Mouse (Mus musculus) heart, embryonic 10.5 days (tissue): ENCODE measurements around the gene Filip1. TPM values are rescaled to one million over a fixed set of nuclear protein-coding genes. Genes with fewer than 3 reads are reported as not detected.
A peak's percentile ranks its signal among the peaks of the same experiment; 100 is the strongest.

Experiments used
- DNase-seq: peaks from one replicate; pipeline ENCODE4 v3.0.0-alpha.2; 2017; ENCODE audit warnings: low spot score
- H3K27ac ChIP-seq: fragments of 300-500 bp; sonication (generic); 2 replicates; pipeline ENCODE4 v1.5.1; 2016; ENCODE audit warnings: mild to moderate bottlenecking
- H3K27me3 ChIP-seq: fragments of 300-500 bp; sonication (generic); 2 replicates; pipeline ENCODE4 v1.6.1; 2016; ENCODE audit warnings: mild to moderate bottlenecking; ENCODE audit not compliant: poor library complexity, insufficient read depth, severe bottlenecking
- H3K36me3 ChIP-seq: fragments of 300-500 bp; sonication (generic); 2 replicates; pipeline ENCODE4 v1.6.1; 2016; ENCODE audit warnings: mild to moderate bottlenecking, moderate library complexity
- H3K4me1 ChIP-seq: fragments of 300-500 bp; sonication (generic); 2 replicates; pipeline ENCODE4 v1.6.1; 2016; ENCODE audit warnings: mild to moderate bottlenecking
- H3K4me3 ChIP-seq: fragments of 300-500 bp; sonication (generic); 2 replicates; pipeline ENCODE4 v1.5.1; 2016; ENCODE audit warnings: mild to moderate bottlenecking, moderate library complexity
- H3K9me3 ChIP-seq: fragments of 300-500 bp; sonication (generic); 2 replicates; pipeline ENCODE4 v1.6.1; 2016; ENCODE audit warnings: mild to moderate bottlenecking, moderate library complexity
- WGBS: fragments of 180-500 bp; shearing (Covaris S2); methylation state at CpG from one replicate; pipeline ENCODE4 v1.1.7; 2016; 5-methylcytosine and 5-hydroxymethylcytosine counted together
- polyA plus RNA-seq: library from polyadenylated mRNA; unstranded; fragments of >200 nt; fragmentation: Nextera tagmentation; extraction: Ambion mirVana; gene quantifications from 2 replicates; pipeline ENCODE4 v1.2.1, GENCODE M21; 2016

The Filip1 gene
- polyA plus RNA-seq, 1 experiment from 2014 or later = 11.7 TPM

DNA sequence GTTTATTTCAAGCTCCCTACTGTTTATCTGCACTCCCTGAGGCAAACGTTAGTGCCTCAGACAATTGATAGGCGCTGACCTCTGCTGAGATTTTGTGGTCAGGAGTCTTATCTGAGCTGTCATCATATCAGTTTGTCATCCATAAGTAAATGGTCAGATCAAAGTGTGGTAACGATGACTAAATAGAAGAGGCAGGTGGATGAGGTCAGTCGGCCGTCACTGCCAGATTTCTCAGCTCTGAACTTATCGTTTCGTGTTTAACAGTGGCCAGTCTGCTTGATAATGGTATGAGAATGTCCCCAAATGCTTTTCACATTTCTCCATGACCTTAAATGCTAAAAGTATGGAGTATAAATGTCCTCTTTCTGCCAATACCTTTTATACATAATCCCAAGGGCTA, 132.6 kb downstream of the Filip1 start:
- Histone ChIP-seq H3K4me1 (peaks cover 15% of the 10 kb centered on the region; the same call in 1 of the 2 replicates), H3K27ac (no peak overlapping the region), H3K27me3 (no peaks in the 10 kb centered on the region), H3K4me3 (no peak overlapping the region), H3K9me3 (no peaks in the 10 kb centered on the region), H3K36me3 (no peaks in the 10 kb centered on the region)
- no peak for DNase-seq
- 36% methylated on average over 7 of the region's 7 CpGs for WGBS

DNA sequence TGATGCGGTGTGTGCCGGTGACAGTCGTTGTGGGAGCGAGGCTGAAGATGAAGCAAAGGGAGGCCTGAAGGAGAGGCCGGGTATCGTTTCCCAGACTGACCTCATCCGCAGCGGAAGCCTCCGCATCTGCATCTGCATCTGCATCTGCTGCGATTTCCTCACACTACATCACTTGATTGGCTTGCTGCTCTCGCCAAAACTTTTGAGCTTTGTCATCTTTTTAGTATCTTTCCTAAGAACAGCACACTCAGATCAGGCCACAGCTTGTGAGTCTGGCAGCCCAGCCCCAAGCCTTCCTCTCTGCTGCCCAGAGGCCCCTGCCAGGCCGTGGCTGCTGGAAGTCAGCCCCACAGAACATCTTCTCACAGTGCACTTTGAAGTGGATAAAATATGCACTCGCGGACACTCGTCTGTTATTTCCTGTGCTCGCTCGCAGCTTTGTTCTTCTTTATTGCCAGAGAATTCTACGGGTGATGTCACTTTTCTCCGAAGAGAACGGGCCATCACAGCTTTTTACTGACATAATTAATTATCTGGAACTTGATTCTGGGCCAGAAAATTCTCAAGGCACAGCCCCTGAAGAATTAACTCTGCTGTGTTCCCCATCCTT, 137.0 kb downstream of the Filip1 start:
- no peak for DNase-seq
- Histone ChIP-seq H3K4me3 (no peak overlapping the region), H3K9me3 (no peaks in the 10 kb centered on the region), H3K27ac (no peak overlapping the region), H3K27me3 (no peaks in the 10 kb centered on the region), H3K36me3 (no peaks in the 10 kb centered on the region), H3K4me1 (peaks cover 22% of the 10 kb centered on the region; the same call in 1 of the 2 replicates)
- 71% methylated on average over 20 of the region's 20 CpGs for WGBS

DNA sequence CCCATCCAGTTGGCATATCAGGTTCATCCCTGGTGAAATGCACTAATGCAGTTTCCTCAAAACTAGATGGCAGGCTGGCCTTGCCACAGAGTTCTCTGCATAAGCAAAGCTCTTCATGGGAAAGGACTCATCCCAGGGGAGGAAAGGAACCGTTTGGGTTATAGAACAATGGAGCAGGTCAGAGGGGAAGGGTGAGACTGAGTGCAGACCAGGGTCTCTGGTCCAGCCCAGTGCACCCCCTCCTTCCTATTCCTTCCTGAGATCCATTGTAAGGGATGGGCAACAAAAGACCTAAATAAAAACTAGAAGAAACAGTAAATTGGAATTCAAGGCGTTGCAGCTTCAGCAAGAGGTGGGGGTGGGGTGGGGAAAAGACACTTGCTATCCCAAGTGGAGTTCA, 140.1 kb downstream of the Filip1 start:
- Histone ChIP-seq H3K36me3 (no peaks in the 10 kb centered on the region), H3K4me3 (no peak overlapping the region), H3K27me3 (no peaks in the 10 kb centered on the region), H3K9me3 (no peaks in the 10 kb centered on the region), H3K27ac (no peak overlapping the region), H3K4me1 (peaks cover 37% of the 10 kb centered on the region)
- no peak for DNase-seq
- 36% methylated on average over 2 of the region's 2 CpGs for WGBS

DNA sequence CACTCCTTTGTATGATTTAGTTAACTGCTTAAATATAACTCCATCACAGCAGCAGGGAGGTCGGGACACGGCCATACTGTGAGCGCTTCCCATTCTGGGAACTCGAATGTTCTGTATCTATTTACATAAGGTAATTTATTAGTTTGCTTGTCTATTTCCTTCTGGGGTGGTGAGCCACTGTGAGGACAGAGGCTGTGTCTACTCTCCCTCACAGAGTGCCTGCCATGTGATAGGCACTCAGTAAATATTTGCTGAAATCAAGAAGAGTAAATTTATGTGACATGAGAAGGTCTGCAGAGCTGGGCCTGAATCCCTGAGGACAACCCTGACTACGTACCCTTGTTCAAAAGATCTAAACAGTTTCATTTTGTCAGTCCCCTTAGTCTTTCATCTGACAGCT, 143.1 kb downstream of the Filip1 start:
- Histone ChIP-seq H3K9me3 (no peaks in the 10 kb centered on the region), H3K36me3 (no peaks in the 10 kb centered on the region), H3K4me3 (no peak overlapping the region), H3K27me3 (no peaks in the 10 kb centered on the region), H3K27ac (no peak overlapping the region), H3K4me1 (peaks cover 23% of the 10 kb centered on the region)
- no peak for DNase-seq
- WGBS = 78% methylated on average over 5 of the region's 5 CpGs

DNA sequence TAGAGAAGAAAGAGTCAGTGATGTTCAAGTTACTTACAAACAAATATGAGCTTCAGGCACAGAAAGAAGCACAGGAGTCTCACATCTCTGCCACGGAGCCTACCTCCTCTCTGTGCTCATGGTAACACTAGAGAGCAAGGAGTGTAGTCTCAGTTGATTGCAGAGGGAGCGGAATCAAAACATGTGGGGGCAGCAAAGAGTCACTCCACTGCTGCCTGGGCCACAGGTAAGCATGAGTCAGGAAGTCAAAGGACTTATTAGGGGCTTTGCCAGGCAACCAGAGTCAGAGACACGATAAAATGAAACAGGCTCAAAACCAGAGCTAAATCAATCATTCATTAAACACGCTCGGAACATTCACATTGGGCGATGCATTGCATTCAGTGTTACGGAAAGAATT, 146.7 kb downstream of the Filip1 start:
- peaks cover 16% of the 10 kb centered on the region for H3K4me1 ChIP-seq
- H3K27ac ChIP-seq = no peak overlapping the region
- no peak for DNase-seq
- H3K27me3 ChIP-seq = no peaks in the 10 kb centered on the region
- no peaks in the 10 kb centered on the region for H3K36me3 ChIP-seq
- 70% methylated on average over 7 of the region's 7 CpGs for WGBS
- H3K9me3 ChIP-seq = no peaks in the 10 kb centered on the region
- H3K4me3 ChIP-seq = no peak overlapping the region

DNA sequence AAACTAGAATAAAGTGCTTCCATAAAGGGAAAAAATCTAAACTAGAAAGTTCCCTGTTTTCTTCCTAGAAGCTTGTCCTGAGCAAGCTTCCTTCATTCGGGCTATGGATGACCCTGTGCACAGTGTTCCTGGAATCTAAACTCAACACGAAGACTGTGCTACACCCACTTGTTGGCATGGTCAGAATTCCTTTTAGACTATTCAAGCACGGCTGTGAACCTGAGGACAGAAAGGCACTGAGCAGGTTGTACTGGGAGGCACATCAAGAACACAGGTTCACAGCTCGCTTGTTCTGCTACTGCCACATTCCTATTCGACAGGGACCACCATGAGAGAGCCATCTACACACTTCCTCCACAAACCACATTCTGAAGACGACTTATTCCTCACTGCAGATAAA, 150.1 kb downstream of the Filip1 start:
- DNase-seq = no peak
- H3K27ac ChIP-seq = no peak overlapping the region
- peaks cover under 1% of the 10 kb centered on the region; the same call in 1 of the 2 replicates for H3K4me1 ChIP-seq
- no peaks in the 10 kb centered on the region for H3K36me3 ChIP-seq
- no peaks in the 10 kb centered on the region for H3K9me3 ChIP-seq
- 71% methylated on average over 6 of the region's 6 CpGs for WGBS
- no peak overlapping the region for H3K4me3 ChIP-seq
- H3K27me3 ChIP-seq = no peaks in the 10 kb centered on the region

DNA sequence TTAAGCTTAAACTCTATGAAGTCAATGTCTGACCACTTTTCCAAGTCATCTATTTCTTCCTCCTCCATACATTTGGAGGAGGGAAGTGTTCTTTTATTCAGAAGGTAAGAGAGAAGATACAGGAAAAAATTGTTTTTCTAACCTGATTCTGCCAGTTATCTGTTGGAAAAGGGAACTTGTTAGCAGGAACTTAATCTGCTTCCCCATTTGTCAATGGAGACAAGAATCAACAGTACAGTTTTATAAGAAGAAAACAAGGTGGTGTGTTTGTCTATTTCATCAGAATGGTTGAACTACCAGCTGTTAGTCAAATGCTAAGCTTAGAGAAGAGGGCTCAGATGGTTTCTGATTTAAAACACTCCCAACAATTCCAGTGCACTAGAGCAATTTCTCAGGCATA, 165.6 kb downstream of the Filip1 start:
- no peaks in the 10 kb centered on the region for H3K4me1 ChIP-seq
- H3K4me3 ChIP-seq = no peak overlapping the region
- no peak overlapping the region for H3K27ac ChIP-seq
- H3K9me3 ChIP-seq = no peaks in the 10 kb centered on the region
- no peaks in the 10 kb centered on the region for H3K27me3 ChIP-seq
- DNase-seq = no peak
- peaks cover 15% of the 10 kb centered on the region; the same call in 1 of the 2 replicates for H3K36me3 ChIP-seq

DNA sequence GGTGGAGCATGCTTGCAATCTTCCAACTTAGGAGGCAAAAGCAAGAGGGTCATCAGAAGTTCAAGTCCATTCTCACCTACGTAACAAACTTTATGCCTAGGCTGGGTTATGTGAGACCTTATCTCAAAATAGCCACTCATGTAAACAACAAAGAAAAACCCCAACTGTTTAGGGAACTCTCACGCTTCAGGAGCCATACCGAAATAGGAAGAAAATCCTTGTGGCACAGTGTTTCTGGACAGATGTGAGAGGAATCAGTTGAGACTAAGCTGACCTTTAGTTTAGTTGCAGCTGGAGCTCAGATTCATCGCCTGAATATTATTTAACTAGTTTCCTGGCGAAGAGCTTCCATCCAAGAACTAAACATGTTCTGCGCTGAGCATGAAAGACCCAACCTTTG, 170.0 kb downstream of the Filip1 start:
- H3K27ac ChIP-seq = no peak overlapping the region
- no peaks in the 10 kb centered on the region for H3K27me3 ChIP-seq
- no peaks in the 10 kb centered on the region for H3K4me1 ChIP-seq
- no peaks in the 10 kb centered on the region for H3K9me3 ChIP-seq
- no peak for DNase-seq
- H3K36me3 ChIP-seq = peaks cover 8% of the 10 kb centered on the region; the same call in 1 of the 2 replicates
- H3K4me3 ChIP-seq = no peak overlapping the region
- WGBS = 83% methylated on average over 6 of the region's 6 CpGs

DNA sequence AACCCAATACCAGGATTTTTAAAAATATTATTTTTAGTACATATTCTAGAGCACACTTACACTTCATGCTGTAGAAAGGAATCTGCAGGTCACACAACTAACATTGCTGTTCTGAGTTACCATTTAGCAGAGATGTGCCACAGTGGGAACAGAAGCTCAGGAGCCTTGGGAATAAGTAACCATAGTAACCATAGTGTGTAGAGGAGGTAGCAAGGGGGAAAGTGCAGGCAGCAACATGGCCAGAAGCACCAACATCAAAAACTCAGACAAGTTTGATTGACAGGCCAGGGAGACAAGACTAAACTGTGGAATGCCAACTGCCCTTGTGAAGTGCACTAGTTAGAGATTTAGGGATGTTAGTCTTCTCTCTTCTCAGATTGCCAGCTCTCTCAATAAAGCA, 170.6 kb downstream of the Filip1 start:
- DNase-seq = no peak
- Histone ChIP-seq H3K4me1 (no peaks in the 10 kb centered on the region), H3K27me3 (no peaks in the 10 kb centered on the region), H3K4me3 (no peak overlapping the region), H3K36me3 (0 out of 2 replicates have a peak, but pooled peaks cover 4% of the 10 kb centered on the region), H3K27ac (no peak overlapping the region), H3K9me3 (no peaks in the 10 kb centered on the region)

DNA sequence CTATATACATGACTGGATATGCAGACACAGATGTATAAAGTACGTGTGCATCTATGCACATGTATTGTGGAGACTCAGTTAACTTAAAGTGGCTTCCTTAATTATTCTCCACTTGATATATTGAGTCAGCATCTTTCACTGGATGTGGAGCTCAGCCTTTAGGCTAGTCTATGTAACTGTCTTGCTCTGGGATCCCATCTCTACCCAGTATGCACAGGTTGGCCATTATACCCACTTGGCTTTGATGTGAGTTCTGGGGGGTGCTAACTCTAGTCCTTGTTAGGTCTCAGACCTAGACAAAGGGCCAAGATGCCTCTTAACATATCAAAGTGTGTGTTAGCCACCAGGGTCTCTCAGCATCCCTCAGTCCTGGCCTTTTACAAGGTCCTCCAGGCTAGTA, 181.4 kb downstream of the Filip1 start:
- no peak overlapping the region for H3K27ac ChIP-seq
- H3K36me3 ChIP-seq = no peaks in the 10 kb centered on the region
- H3K9me3 ChIP-seq = no peaks in the 10 kb centered on the region
- H3K4me3 ChIP-seq = no peak overlapping the region
- no peak for DNase-seq
- no peaks in the 10 kb centered on the region for H3K27me3 ChIP-seq
- WGBS = 91% methylated on average over 1 of the region's 1 CpGs
- peaks cover 4% of the 10 kb centered on the region; the same call in 1 of the 2 replicates for H3K4me1 ChIP-seq

DNA sequence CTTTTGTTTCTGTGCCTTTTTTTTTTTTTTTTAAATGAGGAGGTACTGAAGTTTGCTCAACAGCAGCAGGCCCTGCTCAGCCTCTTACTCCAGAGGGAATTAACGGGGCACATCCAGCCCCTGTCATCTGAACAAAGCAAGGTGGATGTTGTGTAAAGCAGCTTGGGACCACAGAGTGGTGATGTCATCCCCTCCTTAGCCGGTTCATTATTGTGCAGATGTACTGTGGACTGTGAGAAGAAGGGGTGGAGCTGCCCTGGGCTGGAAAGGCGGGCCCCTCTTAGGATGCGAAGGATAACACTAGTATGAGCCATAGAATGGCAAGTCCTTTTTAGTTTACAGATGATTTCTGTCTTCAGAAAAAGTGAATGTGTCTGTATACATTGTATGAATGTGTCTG, 181.8 kb downstream of the Filip1 start:
- 47% methylated on average over 4 of the region's 4 CpGs for WGBS
- H3K9me3 ChIP-seq = no peaks in the 10 kb centered on the region
- H3K27me3 ChIP-seq = no peaks in the 10 kb centered on the region
- DNase-seq = no peak
- H3K27ac ChIP-seq = no peak overlapping the region
- no peak overlapping the region for H3K4me3 ChIP-seq
- no peaks in the 10 kb centered on the region for H3K36me3 ChIP-seq
- peaks cover 4% of the 10 kb centered on the region; the same call in 1 of the 2 replicates for H3K4me1 ChIP-seq

DNA sequence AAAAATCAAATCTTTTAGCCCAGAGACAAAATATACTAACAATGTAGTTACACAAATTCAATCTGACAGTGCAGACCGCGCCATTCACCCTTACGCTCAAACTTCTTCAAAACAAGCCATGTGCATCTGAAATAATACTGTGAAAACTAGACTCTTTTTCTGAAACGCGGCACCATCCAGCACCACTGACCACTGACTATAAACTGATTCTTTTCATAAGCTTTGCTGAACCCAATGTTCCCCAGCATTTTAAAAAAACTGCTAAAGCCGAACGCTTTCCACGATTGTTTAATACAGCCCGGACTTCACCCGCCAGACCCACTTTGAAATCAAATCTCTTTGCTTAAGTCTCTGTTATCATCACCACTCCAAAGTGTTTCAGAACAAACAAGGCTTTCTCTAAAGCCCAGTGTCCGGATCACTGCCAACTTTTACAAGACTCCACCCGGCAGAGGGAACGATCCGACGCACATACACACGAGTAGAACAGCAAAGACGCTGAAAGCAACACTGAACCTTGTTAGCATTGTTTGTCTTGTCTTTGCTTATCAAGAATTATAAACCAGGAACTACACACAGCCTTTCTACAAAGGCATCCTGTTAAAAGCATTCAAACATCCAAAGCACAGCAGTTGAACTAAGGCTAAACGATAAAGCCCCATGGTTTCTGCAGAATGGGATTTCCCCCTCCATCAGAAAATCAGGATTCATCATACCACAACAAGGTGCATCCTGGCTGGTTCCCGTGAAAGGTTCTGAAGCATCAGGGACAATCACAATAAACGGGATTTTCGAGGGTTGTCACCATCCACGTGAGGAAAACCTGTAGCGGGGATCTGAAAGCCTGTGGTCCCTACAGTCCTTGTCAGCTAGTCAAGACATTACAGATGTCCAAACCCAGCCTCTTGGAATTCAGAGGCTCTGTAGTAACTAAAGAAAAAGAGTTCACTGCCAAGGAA, 182.5 kb downstream of the Filip1 start:
- Histone ChIP-seq H3K36me3 (no peaks in the 10 kb centered on the region), H3K9me3 (no peaks in the 10 kb centered on the region), H3K4me3 (no peak overlapping the region), H3K4me1 (peaks cover 4% of the 10 kb centered on the region; the same call in 1 of the 2 replicates), H3K27ac (no peak overlapping the region), H3K27me3 (no peaks in the 10 kb centered on the region)
- 72% methylated on average over 23 of the region's 23 CpGs for WGBS
- peak; percentile 39 for DNase-seq

DNA sequence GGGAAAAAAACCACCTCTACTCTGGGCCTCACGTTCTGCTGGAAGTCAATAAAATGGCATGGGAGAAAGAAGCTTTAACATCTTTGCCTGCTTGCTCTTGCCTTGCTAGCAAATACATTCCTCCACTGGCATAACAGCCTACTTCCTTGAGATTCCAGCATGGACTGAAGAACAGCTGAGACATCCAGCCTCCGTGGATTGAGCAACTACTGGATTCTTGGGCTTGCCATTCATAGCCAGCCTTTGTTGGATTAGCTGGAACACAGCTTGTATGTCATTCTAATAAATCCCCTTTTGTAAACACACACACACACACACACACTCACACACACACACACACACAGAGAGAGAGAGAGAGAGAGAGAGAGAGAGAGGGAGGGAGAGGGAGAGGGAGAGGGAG, 185.6 kb downstream of the Filip1 start:
- peaks cover 4% of the 10 kb centered on the region; the same call in 1 of the 2 replicates for H3K4me1 ChIP-seq
- H3K4me3 ChIP-seq = no peak overlapping the region
- no peaks in the 10 kb centered on the region for H3K27me3 ChIP-seq
- 76% methylated on average over 2 of the region's 2 CpGs for WGBS
- no peaks in the 10 kb centered on the region for H3K9me3 ChIP-seq
- H3K27ac ChIP-seq = no peak overlapping the region
- no peak for DNase-seq
- H3K36me3 ChIP-seq = no peaks in the 10 kb centered on the region
